Mouse (Mus musculus) intestine, embryonic 15.5 days (tissue): ENCODE measurements at regions not wholly inside any gene's neighbourhood (a gene's known extent, or its start where the extent isn't known, plus 50 kb on each side); places are given as distances from the start of the nearest gene placed in this dataset.

Experiments used
- ATAC-seq: fragments of 200-750 bp; cut with Nextera tagmentation; 2 replicates; pipeline ENCODE4 v1.8.0; 2017; ENCODE audit warnings: moderate TSS enrichment, moderate library complexity
- H3K27ac ChIP-seq: fragments of 300-500 bp; sonication (generic); 2 replicates; pipeline ENCODE4 v1.5.1; 2015; ENCODE audit warnings: mild to moderate bottlenecking, inconsistent platforms
- H3K27me3 ChIP-seq: fragments of 300-500 bp; sonication (generic); replicated peaks from 2 replicates; pipeline ENCODE4 v1.6.1; 2015; ENCODE audit warnings: inconsistent platforms
- H3K36me3 ChIP-seq: fragments of 300-500 bp; sonication (generic); 2 replicates; pipeline ENCODE4 v1.6.1; 2015; ENCODE audit warnings: inconsistent platforms
- H3K4me1 ChIP-seq: fragments of 300-500 bp; sonication (generic); replicated peaks from 2 replicates; pipeline ENCODE4 v1.6.1; 2015; ENCODE audit warnings: inconsistent platforms
- H3K4me2 ChIP-seq: fragments of 300-500 bp; sonication (generic); replicated peaks from 2 replicates; pipeline ENCODE4 v1.6.1; 2015; ENCODE audit warnings: mild to moderate bottlenecking, inconsistent platforms
- H3K4me3 ChIP-seq: fragments of 300-500 bp; sonication (generic); replicated peaks from 2 replicates; pipeline ENCODE4 v1.5.1; 2015; ENCODE audit warnings: inconsistent platforms
- H3K9ac ChIP-seq: fragments of 300-500 bp; sonication (generic); 2 replicates; pipeline ENCODE4 v1.6.1; 2015; ENCODE audit warnings: inconsistent platforms
- H3K9me3 ChIP-seq: fragments of 300-500 bp; sonication (generic); 2 replicates; pipeline ENCODE4 v1.6.1; 2016; ENCODE audit warnings: inconsistent platforms
- WGBS: fragments of 180-500 bp; shearing (Covaris S2); methylation state at CpG from one replicate; pipeline ENCODE4 v1.1.7; 2015; 5-methylcytosine and 5-hydroxymethylcytosine counted together

- Histone ChIP-seq H3K4me2 (no peak overlapping the region), H3K27me3 (no peaks in the 10 kb centered on the region), H3K4me3 (no peak overlapping the region), H3K9me3 (no peaks in the 10 kb centered on the region), H3K9ac (no peak overlapping the region), H3K4me1 (peaks cover 47% of the 10 kb centered on the region), H3K27ac (peak overlapping the region; percentile 60), H3K36me3 (no peaks in the 10 kb centered on the region)
- 49% methylated on average over 3 of the region's 3 CpGs for whole genome bisulfite sequencing
- ATAC-seq: no peak
These were observed 55.6 kb downstream of the Irf2bp2 start for GRCm38 (mm10) chr8:126538136-126538535.

DNA sequence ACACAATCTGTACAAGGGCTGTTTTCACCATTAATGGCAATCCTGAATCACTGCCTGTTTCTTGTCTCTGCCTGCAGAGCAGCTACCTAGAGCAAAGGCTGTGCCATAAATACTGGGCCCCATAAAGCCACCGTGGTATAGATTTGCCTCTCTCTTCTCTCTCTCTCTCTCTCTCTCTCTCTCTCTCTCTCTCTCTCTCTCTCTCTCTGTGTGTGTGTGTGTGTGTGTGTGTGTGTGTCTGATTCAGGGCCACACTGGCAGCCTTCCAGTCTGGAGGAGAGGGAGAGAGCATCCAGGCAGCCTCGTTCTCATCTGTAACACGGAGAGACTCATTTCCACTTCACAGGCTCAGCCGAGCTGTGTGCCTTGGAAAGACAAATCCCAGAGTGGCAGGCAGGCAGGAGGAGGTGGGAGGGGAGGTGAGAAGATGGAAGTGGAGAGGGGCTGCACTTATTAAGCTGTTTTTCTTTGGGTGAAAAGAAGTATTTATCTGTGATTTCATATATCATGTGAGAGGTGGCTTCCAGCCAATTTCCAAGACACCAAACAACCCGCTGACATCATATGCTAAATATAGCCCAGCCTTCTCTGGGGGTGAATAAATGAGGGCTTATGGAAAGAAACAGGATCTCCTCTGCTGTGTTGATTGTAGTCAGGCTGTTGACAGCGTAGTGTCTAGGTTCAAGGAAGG, 56.7 kb downstream of the Irf2bp2 start:
- H3K9ac ChIP-seq: peak overlapping the region; percentile 23; the same call in 1 of the 2 replicates
- peaks cover 52% of the 10 kb centered on the region for H3K4me1 ChIP-seq
- no peaks in the 10 kb centered on the region for H3K9me3 ChIP-seq
- no peaks in the 10 kb centered on the region for H3K36me3 ChIP-seq
- 6% methylated on average over 6 of the region's 6 CpGs for WGBS
- ATAC-seq: peak; percentile 66
- H3K4me3 ChIP-seq: no peak overlapping the region
- no peaks in the 10 kb centered on the region for H3K27me3 ChIP-seq
- peak overlapping the region; percentile 39 for H3K4me2 ChIP-seq
- peak overlapping the region; percentile 93 for H3K27ac ChIP-seq

DNA sequence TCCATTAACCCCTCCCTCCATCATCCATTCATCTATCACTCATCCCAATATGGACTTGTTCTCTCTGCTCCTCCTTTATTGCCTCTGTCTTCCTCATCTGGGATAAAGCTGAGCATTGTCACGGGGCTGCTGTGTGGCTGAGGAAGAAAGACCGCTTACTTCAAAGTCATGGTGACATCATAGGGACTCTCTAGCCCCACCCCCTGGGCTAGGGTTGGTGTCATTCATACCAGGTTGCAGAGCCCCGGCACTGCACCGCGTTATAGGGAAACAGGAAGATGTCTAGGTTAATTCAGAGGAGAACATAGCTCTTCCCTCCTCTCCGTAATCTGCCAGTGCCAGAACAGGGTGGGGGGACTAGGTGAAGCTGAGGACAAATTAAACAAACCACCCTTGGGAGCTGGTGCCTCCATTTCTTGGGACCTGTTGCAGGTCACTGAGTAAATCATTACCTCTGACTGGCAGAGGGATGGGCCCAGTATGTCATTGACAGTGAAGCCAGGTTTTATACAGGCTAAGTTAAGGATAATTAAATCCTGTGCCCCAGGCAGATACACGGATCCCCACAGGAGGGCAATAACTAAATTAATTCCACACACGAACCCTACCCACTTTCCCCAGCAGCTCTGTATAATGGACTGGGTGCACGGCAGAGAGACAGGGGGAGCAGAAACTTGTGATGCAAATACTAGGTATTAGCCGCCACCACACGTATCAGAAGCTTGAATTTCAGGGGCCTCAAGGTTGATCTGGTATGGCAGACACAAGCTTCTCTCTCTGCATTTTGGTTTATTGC, 57.5 kb downstream of the Irf2bp2 start:
- H3K36me3 ChIP-seq: no peaks in the 10 kb centered on the region
- peak overlapping the region; percentile 93 for H3K27ac ChIP-seq
- H3K4me2 ChIP-seq: peak overlapping the region; percentile 39
- no peak overlapping the region for H3K4me3 ChIP-seq
- WGBS: 18% methylated on average over 11 of the region's 11 CpGs
- H3K4me1 ChIP-seq: peaks cover 53% of the 10 kb centered on the region
- peak overlapping the region; percentile 23; the same call in 1 of the 2 replicates for H3K9ac ChIP-seq
- H3K9me3 ChIP-seq: no peaks in the 10 kb centered on the region
- no peaks in the 10 kb centered on the region for H3K27me3 ChIP-seq
- ATAC-seq: peak; percentile 73

DNA sequence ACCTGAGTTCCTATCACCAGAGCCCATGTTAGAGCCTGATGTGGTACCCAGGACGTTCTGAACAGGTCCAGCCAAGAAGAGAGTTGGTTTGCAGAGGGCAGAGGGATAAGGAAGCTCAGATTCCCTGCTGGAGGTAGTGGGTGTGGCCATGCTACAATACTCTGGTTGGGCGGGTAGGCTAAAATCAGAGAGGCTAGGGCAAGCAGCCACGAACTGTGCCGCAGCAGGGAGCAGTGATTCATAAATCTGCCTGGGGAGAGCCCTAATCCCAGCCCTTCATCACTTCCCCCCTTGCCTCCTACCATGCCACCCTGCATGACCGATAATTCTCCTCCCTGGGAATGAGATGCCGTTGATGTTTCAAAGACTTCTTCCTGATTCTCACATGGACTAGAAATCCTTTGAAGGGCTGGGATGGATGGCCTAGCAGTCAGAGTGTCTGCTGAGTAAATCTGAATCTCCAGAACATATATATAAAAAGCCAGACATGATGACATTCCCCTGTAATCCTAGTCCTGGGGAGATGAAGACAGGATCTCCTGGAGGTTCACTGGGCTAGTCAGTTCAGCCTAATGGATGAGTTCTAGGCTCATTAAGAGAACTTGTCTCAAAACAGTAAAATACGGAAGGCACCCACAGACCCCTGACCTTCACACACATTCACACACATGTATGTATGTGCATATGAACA, 57.6 kb upstream of the Tarbp1 start:
- Histone ChIP-seq H3K4me2 (no peak overlapping the region), H3K36me3 (no peaks in the 10 kb centered on the region), H3K4me3 (no peak overlapping the region), H3K9ac (no peak overlapping the region), H3K9me3 (no peaks in the 10 kb centered on the region), H3K27me3 (no peaks in the 10 kb centered on the region), H3K4me1 (peaks cover 27% of the 10 kb centered on the region), H3K27ac (no peak overlapping the region)
- ATAC-seq: no peak; the same call in 1 of the 2 replicates
- 28% methylated on average over 7 of the region's 7 CpGs for WGBS

GRCm38 (mm10) chr8:126531459-126531858, 56.6 kb upstream of the Tarbp1 start:
- no peak overlapping the region for H3K27ac ChIP-seq
- no peak overlapping the region for H3K4me3 ChIP-seq
- no peak overlapping the region for H3K4me2 ChIP-seq
- H3K9me3 ChIP-seq: no peaks in the 10 kb centered on the region
- peaks cover 27% of the 10 kb centered on the region for H3K4me1 ChIP-seq
- H3K36me3 ChIP-seq: no peaks in the 10 kb centered on the region
- no peaks in the 10 kb centered on the region for H3K27me3 ChIP-seq
- H3K9ac ChIP-seq: no peak overlapping the region
- 72% methylated on average over 7 of the region's 7 CpGs for WGBS
- ATAC-seq: no peak

- H3K9me3 ChIP-seq: no peaks in the 10 kb centered on the region
- 68% methylated on average over 3 of the region's 3 CpGs for WGBS
- no peak for ATAC-seq
- peaks cover 21% of the 10 kb centered on the region for H3K4me1 ChIP-seq
- H3K36me3 ChIP-seq: no peaks in the 10 kb centered on the region
- no peak overlapping the region for H3K9ac ChIP-seq
- H3K4me2 ChIP-seq: no peak overlapping the region
- no peaks in the 10 kb centered on the region for H3K27me3 ChIP-seq
- no peak overlapping the region for H3K27ac ChIP-seq
- H3K4me3 ChIP-seq: no peak overlapping the region
These were observed 54.5 kb upstream of the Tarbp1 start for GRCm38 (mm10) chr8:126529409-126529808.

GRCm38 (mm10) chr8:126528434-126529080, 53.7 kb upstream of the Tarbp1 start:
- WGBS: 66% methylated on average over 9 of the region's 9 CpGs
- no peak overlapping the region for H3K27ac ChIP-seq
- H3K9me3 ChIP-seq: no peaks in the 10 kb centered on the region
- H3K9ac ChIP-seq: no peak overlapping the region
- no peak for ATAC-seq
- no peak overlapping the region for H3K4me3 ChIP-seq
- H3K4me2 ChIP-seq: no peak overlapping the region
- no peaks in the 10 kb centered on the region for H3K36me3 ChIP-seq
- H3K27me3 ChIP-seq: no peaks in the 10 kb centered on the region
- peaks cover 21% of the 10 kb centered on the region for H3K4me1 ChIP-seq

DNA sequence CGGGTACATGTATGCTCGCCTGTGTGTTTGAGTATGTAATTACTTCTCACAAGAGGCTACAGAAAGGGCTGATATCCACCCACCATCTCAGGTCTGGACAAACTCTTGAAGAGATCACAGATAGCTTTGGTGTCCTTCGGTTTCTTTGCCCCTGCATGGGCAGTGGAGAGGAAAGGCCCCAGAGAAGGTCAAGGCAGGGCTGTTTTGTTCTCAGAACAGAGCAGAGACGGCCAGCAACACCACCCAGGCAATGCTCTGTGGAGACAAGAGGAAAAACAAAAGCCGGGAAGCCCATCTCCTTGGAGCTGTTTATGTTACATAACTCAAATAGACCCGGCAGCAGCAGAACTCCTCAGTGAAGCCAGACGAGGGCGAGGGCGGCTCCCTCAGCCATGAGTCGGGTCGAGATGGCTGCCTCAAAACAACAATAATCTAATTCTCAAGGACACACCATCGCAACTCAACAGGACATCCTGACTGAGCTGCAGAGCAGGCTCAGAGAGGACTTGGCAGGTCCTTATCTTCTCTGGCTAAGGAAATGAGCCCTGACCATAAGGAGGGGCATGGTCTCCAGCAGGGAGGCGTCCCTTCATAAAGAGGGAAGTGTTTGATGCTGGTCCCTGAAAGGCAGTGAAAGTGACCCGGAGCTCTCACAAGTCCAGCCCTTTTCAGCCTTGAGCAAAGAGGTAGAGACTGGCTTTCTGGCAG, 52.2 kb upstream of the Tarbp1 start:
- peak overlapping the region; percentile 71 for H3K27ac ChIP-seq
- no peak overlapping the region for H3K9ac ChIP-seq
- no peak overlapping the region for H3K4me3 ChIP-seq
- no peaks in the 10 kb centered on the region for H3K9me3 ChIP-seq
- 27% methylated on average over 14 of the region's 14 CpGs for WGBS
- no peaks in the 10 kb centered on the region for H3K27me3 ChIP-seq
- 0 out of 2 replicates have a peak overlapping the region, but pooled peaks have one; percentile 5 for H3K4me2 ChIP-seq
- peak; percentile 62 for ATAC-seq
- H3K4me1 ChIP-seq: peaks cover 21% of the 10 kb centered on the region
- H3K36me3 ChIP-seq: no peaks in the 10 kb centered on the region

DNA sequence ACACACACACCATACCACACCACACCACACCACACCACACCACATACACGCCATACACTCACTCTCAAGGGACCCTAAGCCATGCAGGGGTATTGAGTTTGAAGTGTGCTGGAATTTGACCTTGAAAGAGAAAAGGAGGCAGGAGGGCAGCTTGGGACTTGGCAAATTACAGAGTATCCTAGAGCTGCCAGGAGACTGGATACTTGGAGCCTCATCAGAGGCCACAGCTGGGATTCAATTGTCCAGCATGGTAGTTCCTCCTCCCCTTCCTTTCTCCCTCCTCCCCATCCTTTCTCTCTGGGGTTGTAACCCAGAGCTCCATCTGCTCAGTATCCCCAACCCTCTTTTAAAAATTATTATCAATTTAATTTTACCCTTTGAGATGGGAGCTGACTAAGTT, 50.7 kb upstream of the Tarbp1 start:
- no peak for ATAC-seq
- Histone ChIP-seq H3K9ac (no peak overlapping the region), H3K9me3 (no peaks in the 10 kb centered on the region), H3K36me3 (no peaks in the 10 kb centered on the region), H3K4me3 (no peak overlapping the region), H3K27ac (peak overlapping the region; percentile 6; the same call in 1 of the 2 replicates), H3K4me1 (peaks cover 20% of the 10 kb centered on the region), H3K27me3 (no peaks in the 10 kb centered on the region), H3K4me2 (no peak overlapping the region)
- 88% methylated on average over 1 of the region's 1 CpGs for WGBS
